Mouse (Mus musculus) C3H10T1/2 (cell line): ENCODE results near the gene P4hb. TPM values are rescaled to one million over a fixed set of nuclear protein-coding genes. Genes with fewer than 3 reads are reported as not detected.

Source experiments
- polyA plus RNA-seq, 2 experiments: library from polyadenylated mRNA; unstranded; fragments of >200 nt; fragmentation: generic; extraction: Trizol; gene quantifications; one replicate each; pipeline ENCODE4 v1.2.1; 2012; ENCODE audit warnings: missing spikeins in 2 of 2

P4hb gene
- 1,000 to 10,000 TPM in 1 of 2 experiments, 100 to 1,000 TPM in 1; 703 to 1,073 TPM for polyA plus RNA-seq

GRCm38 (mm10) chr11:120572752-120573584 lies at the start of gene P4hb:
P4hb (minus strand) TSS chr11:120573253.

DNA sequence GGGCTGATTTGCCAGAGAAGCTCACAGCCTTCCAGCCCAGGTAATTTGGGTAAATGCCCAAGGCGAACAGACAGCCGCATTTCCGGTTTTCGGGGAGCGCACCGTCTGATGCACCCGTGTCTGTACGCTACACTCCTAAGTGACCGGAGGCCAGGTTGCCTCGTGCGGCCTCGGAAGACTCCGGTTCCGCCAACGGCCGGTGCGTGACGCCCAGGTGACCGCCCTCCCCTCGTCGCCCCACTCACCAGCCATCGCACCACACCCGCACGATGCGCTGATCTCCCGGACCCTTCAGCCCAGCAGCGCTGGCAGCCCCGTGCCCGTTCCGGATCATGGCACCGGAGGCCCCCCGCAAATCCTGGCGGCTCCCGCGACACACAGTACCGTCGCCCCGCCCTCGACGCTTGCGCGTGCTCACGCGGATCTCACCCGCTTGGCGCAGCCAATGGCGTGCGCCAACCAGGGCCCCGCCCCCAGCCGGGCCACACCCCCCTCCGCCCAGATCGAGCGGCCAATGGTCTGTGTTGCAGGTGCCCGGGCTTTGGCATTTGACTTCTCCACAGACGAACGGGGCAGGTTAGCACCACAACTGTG lies 44.6 kb upstream of the P4hb start, which contains the start of gene Pcyt2:
Gene Pcyt2, minus strand, starts transcription at position 418 of the 594 bp plus-strand sequence.

DNA sequence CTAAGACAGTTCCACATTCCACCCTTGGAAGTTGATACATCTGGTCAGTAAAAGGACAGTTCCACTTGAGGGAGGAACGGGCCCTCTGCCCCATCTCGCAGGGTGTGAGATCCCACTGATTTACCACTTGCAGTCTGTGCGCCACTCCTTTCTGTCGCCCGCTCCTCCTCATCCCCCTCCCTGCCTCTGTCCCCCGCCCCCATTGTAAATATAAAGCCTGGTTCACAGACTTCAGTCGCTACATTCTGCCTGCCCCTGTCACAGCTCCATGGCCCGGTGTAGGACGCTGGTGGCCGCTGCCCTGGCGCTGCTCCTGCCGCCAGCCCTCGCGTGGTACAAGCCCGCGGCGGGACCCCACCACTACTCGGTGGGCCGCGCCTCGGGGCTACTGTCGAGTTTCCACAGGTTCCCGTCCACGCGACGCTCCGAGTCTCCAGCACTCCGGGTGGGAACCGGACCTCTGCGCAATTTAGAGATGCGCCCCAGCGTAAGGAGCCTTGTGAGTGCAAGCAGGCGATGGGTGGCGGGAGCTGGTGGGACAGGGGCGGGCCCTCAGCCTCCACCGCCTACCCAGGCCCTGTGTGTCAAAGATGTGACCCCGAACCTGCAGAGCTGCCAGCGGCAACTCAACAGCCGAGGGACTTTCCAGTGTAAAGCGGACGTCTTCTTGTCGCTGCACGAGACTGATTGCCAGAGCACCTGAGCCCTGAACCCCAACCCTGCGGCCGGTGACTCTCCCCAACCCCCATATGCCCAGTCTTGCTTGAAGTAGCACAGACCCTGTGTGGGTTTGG lies 35.4 kb upstream of the P4hb start, which contains the start of gene Npb:
Gene Npb, plus strand, starts transcription at position 237 of the 794 bp plus-strand sequence.

GRCm38 (mm10) chr11:120598283-120598989 lies 25.4 kb upstream of the P4hb start, which contains the start of the genes Alyref and Anapc11:
Alyref (minus strand) TSS chr11:120598365.
Anapc11 (plus strand) TSS chr11:120598421.

GRCm38 (mm10) chr11:120581490-120582267 lies 8.6 kb upstream of the P4hb start, which contains the start of gene Arhgdia:
Arhgdia (minus strand) TSS chr11:120581624.

GRCm38 (mm10) chr11:120550810-120551440 lies 22.1 kb downstream of the P4hb start, which contains the start of gene Ppp1r27:
Ppp1r27 (minus strand) TSS chr11:120551132.

GRCm38 (mm10) chr11:120549168-120549945 lies 23.7 kb downstream of the P4hb start, which contains the start of gene Mcrip1:
Mcrip1 (minus strand) TSS chr11:120549727.

GRCm38 (mm10) chr11:120530085-120530964 lies 42.7 kb downstream of the P4hb start, which contains the start of gene Gcgr:
Gcgr (plus strand) TSS chr11:120530699.

Other genes starting within 250 kb of the P4hb start
- 1,000 to 10,000 TPM; 3,031 to 5,204 TPM for gene Actg1, start 224.7 kb downstream of the P4hb start, polyA plus RNA-seq
- gene Fscn2, start 211.7 kb downstream of the P4hb start, polyA plus RNA-seq, result under 1 TPM; 0.45 to 0.54 TPM
- gene Faap100, start 194.5 kb downstream of the P4hb start, polyA plus RNA-seq, result 10 to 100 TPM; 28.8 to 30.5 TPM
- 10 to 100 TPM; 34.7 to 46.1 TPM for gene Nploc4, start 135.5 kb downstream of the P4hb start, polyA plus RNA-seq
- under 1 TPM in 1 of 2 experiments, not detected in 1; 0.02 TPM for gene Tspan10, start 130.6 kb downstream of the P4hb start, polyA plus RNA-seq
- gene Pde6g, start 119.8 kb downstream of the P4hb start, polyA plus RNA-seq, result 1 to 10 TPM in 1 of 2 experiments, under 1 TPM in 1; 0.06 to 1.0 TPM
- gene Oxld1, start 115.2 kb downstream of the P4hb start, polyA plus RNA-seq, result 10 to 100 TPM; 18.6 to 34.7 TPM
- gene Ccdc137, start 115.1 kb downstream of the P4hb start, polyA plus RNA-seq, result 10 to 100 TPM in 1 of 2 experiments, 1 to 10 TPM in 1; 7.9 to 22.4 TPM
- gene Arl16, start 105.6 kb downstream of the P4hb start, polyA plus RNA-seq, result 10 to 100 TPM; 29.8 to 44.2 TPM
- 100 to 1,000 TPM; 146 to 509 TPM for gene Mrpl12, start 88.6 kb downstream of the P4hb start, polyA plus RNA-seq
- 100 to 1,000 TPM; 118 to 126 TPM for gene Slc25a10, start 81.4 kb downstream of the P4hb start, polyA plus RNA-seq
- under 1 TPM in 1 of 2 experiments, not detected in 1; 0.08 TPM for gene Gcgr, start 42.6 kb downstream of the P4hb start, polyA plus RNA-seq
- gene Mcrip1, start 23.5 kb downstream of the P4hb start, polyA plus RNA-seq, result 100 to 1,000 TPM; 245 to 382 TPM
- gene Ppp1r27, start 22.1 kb downstream of the P4hb start, polyA plus RNA-seq, result under 1 TPM; 0.25 to 0.63 TPM
- 1,000 to 10,000 TPM; 1,146 to 2,128 TPM for gene Arhgdia, start 8.4 kb upstream of the P4hb start, polyA plus RNA-seq
- gene Alyref, start 25.1 kb upstream of the P4hb start, polyA plus RNA-seq, result 100 to 1,000 TPM; 130 to 156 TPM
- 100 to 1,000 TPM; 274 to 500 TPM for gene Anapc11, start 25.2 kb upstream of the P4hb start, polyA plus RNA-seq
- gene Npb, start 35.2 kb upstream of the P4hb start, polyA plus RNA-seq, result 1 to 10 TPM in 1 of 2 experiments, under 1 TPM in 1; 0.29 to 1.2 TPM
- gene Pcyt2, start 44.7 kb upstream of the P4hb start, polyA plus RNA-seq, result 10 to 100 TPM; 34.5 to 72.4 TPM
- gene Sirt7, start 52.0 kb upstream of the P4hb start, polyA plus RNA-seq, result 10 to 100 TPM; 18.6 to 29.5 TPM
- gene Mafg, start 60.3 kb upstream of the P4hb start, polyA plus RNA-seq, result 10 to 100 TPM; 11.2 to 27.5 TPM
- 10 to 100 TPM; 15.8 to 35.0 TPM for gene Pycr1, start 70.5 kb upstream of the P4hb start, polyA plus RNA-seq
- not detected for gene Myadml2, start 74.9 kb upstream of the P4hb start, polyA plus RNA-seq
- gene Notum, start 87.9 kb upstream of the P4hb start, polyA plus RNA-seq, result 1 to 10 TPM; 5.1 to 6.4 TPM
- 100 to 1,000 TPM; 116 to 219 TPM for gene Aspscr1, start 99.7 kb upstream of the P4hb start, polyA plus RNA-seq
- 100 to 1,000 TPM in 1 of 2 experiments, 10 to 100 TPM in 1; 82.4 to 151 TPM for gene Cenpx, start 140.5 kb upstream of the P4hb start, polyA plus RNA-seq
- gene Lrrc45, start 140.7 kb upstream of the P4hb start, polyA plus RNA-seq, result 10 to 100 TPM; 13.4 to 31.9 TPM
- 10 to 100 TPM in 1 of 2 experiments, under 1 TPM in 1; 0.85 to 12.5 TPM for gene Rac3, start 148.2 kb upstream of the P4hb start, polyA plus RNA-seq
- gene Dcxr, start 154.0 kb upstream of the P4hb start, polyA plus RNA-seq, result 100 to 1,000 TPM; 170 to 223 TPM
- gene Cbr2, start 158.9 kb upstream of the P4hb start, polyA plus RNA-seq, result 1,000 to 10,000 TPM in 1 of 2 experiments, 100 to 1,000 TPM in 1; 150 to 1,096 TPM
- 1,000 to 10,000 TPM in 1 of 2 experiments, 10 to 100 TPM in 1; 83.4 to 2,207 TPM for gene Hmga1b, start 189.5 kb upstream of the P4hb start, polyA plus RNA-seq
- 10 to 100 TPM; 36.7 to 58.4 TPM for gene Rfng, start 211.0 kb upstream of the P4hb start, polyA plus RNA-seq
- gene Gps1, start 211.0 kb upstream of the P4hb start, polyA plus RNA-seq, result 100 to 1,000 TPM; 221 to 278 TPM
- 10 to 100 TPM; 56.8 to 85.8 TPM for gene Dus1l, start 223.2 kb upstream of the P4hb start, polyA plus RNA-seq